8 mouse cellular contexts compared by ENCODE assay signal in genomic region chr13:5803540-5804380, GRCm38 (mm10). TPM values are rescaled to one million over a fixed set of nuclear protein-coding genes. Genes with fewer than 3 reads are reported as not detected.
DNase-seq lines count a peak whose midpoint lies in the region; ATAC-seq and TF ChIP-seq lines count a peak whose summit lies in the region.

No protein-coding gene starts in this region.

- DNase-seq in ovary, postnatal 14 days (ENCODE audit: low spot score): peak; percentile 19
- DNase-seq in ovary, postnatal 36 days (ENCODE audit: low spot score): no peak
- DNase-seq in c-Kit-positive CD71-negative TER-119-negative erythroid progenitor cells, embryonic 14.5 days (ENCODE audit: low read depth): peak; percentile 74
- DNase-seq in heart, adult 9 months (ENCODE audit: low spot score in 2 of 2): peak; percentile 76 to 84
- DNase-seq in kidney, postnatal 10 days: peak; percentile 77
- DNase-seq in thymus, postnatal 10 days (ENCODE audit: low spot score in 2 of 2): no peak

- no peaks in the 10 kb centered on the region for H3K27me3 ChIP-seq in myocyte (ENCODE audit: control insufficient read depth, insufficient read depth, insufficient read length)
- no peaks in the 10 kb centered on the region for H3K27me3 ChIP-seq in hindbrain, embryonic 12.5 days

- WGBS in hindbrain, embryonic 12.5 days: 10% methylated on average over 6 of the region's 6 CpGs

- H3K4me1 ChIP-seq in hindbrain, embryonic 12.5 days: no peaks in the 10 kb centered on the region

- H3K36me3 ChIP-seq in myocyte (ENCODE audit: control insufficient read depth, insufficient read depth): no peaks in the 10 kb centered on the region
- H3K36me3 ChIP-seq in hindbrain, embryonic 12.5 days: no peaks in the 10 kb centered on the region

- H3K9ac ChIP-seq in hindbrain, embryonic 12.5 days: no peak overlapping the region

- H3K27ac ChIP-seq in hindbrain, embryonic 12.5 days: no peak overlapping the region

- H3K4me2 ChIP-seq in myocyte (ENCODE audit: low read depth): peak overlapping the region; percentile 59
- H3K4me2 ChIP-seq in hindbrain, embryonic 12.5 days (replicated peaks): no peak overlapping the region

- no peak overlapping the region for H3K4me3 ChIP-seq in myocyte
- H3K4me3 ChIP-seq in hindbrain, embryonic 12.5 days: no peak overlapping the region

- no peak for ATAC-seq in hindbrain, embryonic 12.5 days (ENCODE audit: low FRiP score)

- TF ChIP-seq POLR2A in myocyte (IDR thresholded peaks at IDR 0.05; ENCODE audit: insufficient read length, low read depth): no peak

- no peaks in the 10 kb centered on the region for H3K79me2 ChIP-seq in myocyte (ENCODE audit: control insufficient read depth, insufficient read depth)

- no peaks in the 10 kb centered on the region for H3K9me3 ChIP-seq in hindbrain, embryonic 12.5 days (replicated peaks)

- H3ac ChIP-seq in myocyte (ENCODE audit: control insufficient read depth, insufficient read length): no peak overlapping the region

TF ChIP-seq in myocyte, 11 proteins besides CTCF, POLR2A, EP300 and RAD21:
- TF ChIP-seq POLR2AphosphoS2 (IDR thresholded peaks at IDR 0.05; ENCODE audit: insufficient read length, low read depth) (no peak), TCF12 (IDR thresholded peaks at IDR 0.05; ENCODE audit: insufficient read depth, poor library complexity, severe bottlenecking) (no peak), MYOD1 (IDR thresholded peaks at IDR 0.05; ENCODE audit: control insufficient read depth in 1 of 3, insufficient read length in 2 of 3, low read depth in 2 of 3) (no peak), USF1 (IDR thresholded peaks at IDR 0.05; ENCODE audit: low read depth) (peak; percentile 55)

RNA-seq across cellular contexts. Expression of gene Klf6, which starts 57.5 kb away (rescaled TPM):
- polyA plus RNA-seq in myocyte (2012; fragmentation: generic; extraction: Trizol): 21.2 TPM
- polyA plus RNA-seq in hindbrain, embryonic 12.5 days (2016; fragmentation: Nextera tagmentation; extraction: Ambion mirVana): 92.0 and 94.7 TPM in 2 replicates

Comparison
In these comparisons a context has a peak if more than half of its experiments do, and no peak if none do; other contexts are left out.
1. DNase-seq: peak in ovary, postnatal 14 days (single experiment), c-Kit-positive CD71-negative TER-119-negative erythroid progenitor cells, embryonic 14.5 days (single experiment), heart, adult 9 months (2 of 2) and kidney, postnatal 10 days (single experiment); none in ovary, postnatal 36 days (single experiment) and thymus, postnatal 10 days (0 of 2).